ENCODE assay signal across 8 mouse cellular contexts in the genomic region with DNA sequence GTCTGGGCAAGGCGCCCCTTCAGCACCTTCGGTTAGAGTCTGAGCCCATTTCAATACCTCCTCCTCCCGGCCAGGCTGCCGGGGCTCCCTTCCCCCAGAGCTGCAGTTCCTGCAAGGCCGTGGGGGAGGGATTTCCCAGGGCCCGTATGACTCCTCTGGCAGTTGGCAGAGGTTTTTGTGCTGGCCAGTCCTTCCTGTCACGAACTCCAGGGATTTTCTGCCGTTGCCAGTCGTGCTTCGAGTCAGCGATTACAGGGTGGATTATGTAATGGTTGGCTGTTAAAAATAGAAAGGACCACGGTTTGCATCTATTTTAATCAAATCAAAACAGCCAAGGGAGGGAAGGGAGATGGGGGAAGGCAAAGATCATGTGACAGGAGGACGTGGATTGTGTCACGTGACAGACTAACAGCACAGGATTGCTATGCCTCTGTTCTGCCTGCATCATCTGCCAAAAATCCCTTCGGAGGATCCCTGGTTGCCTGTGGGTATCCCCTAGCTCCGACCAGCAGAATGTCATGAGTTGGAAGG. TPM values are rescaled to one million over a fixed set of nuclear protein-coding genes. Genes with fewer than 3 reads are reported as not detected.
DNase-seq lines count a peak whose midpoint lies in the region; ATAC-seq and TF ChIP-seq lines count a peak whose summit lies in the region.

No protein-coding gene starts in this region.

- TF ChIP-seq EP300 in heart, postnatal 0 days (IDR thresholded peaks at IDR 0.05; ENCODE audit: low read depth) = peak; percentile 98

- peak; percentile 85 for DNase-seq in cerebellum, adult 11 months
- peak; percentile 100 for DNase-seq in heart, postnatal 0 days (ENCODE audit: low spot score)
- peak; percentile 86 to 97 for DNase-seq in kidney, postnatal 25 days
- peak; percentile 29 for DNase-seq in liver, embryonic 13.5 days
- peak; percentile 64 for DNase-seq in naive thymus-derived CD4-positive, alpha-beta T cell, adult 2 months (ENCODE audit: low read depth)

- peaks cover 6% of the 10 kb centered on the region; the same call in 1 of the 2 replicates for H3K27me3 ChIP-seq in E14TG2a.4 (ENCODE audit: insufficient read depth, low read length)
- H3K27me3 ChIP-seq in forebrain, embryonic 13.5 days = no peaks in the 10 kb centered on the region
- no peaks in the 10 kb centered on the region for H3K27me3 ChIP-seq in heart, postnatal 0 days (ENCODE audit: control insufficient read depth, insufficient read depth, low read length)
- H3K27me3 ChIP-seq in liver, embryonic 13.5 days = peaks cover 3% of the 10 kb centered on the region; the same call in 1 of the 2 replicates
- no peaks in the 10 kb centered on the region for H3K27me3 ChIP-seq in stomach, embryonic 16.5 days (ENCODE audit: control insufficient read depth, insufficient read depth, low read length)

- no peaks in the 10 kb centered on the region for H3K36me3 ChIP-seq in E14TG2a.4 (ENCODE audit: insufficient read depth, low read length)
- H3K36me3 ChIP-seq in forebrain, embryonic 13.5 days (ENCODE audit: poor library complexity, severe bottlenecking) = no peaks in the 10 kb centered on the region
- no peaks in the 10 kb centered on the region for H3K36me3 ChIP-seq in heart, postnatal 0 days (replicated peaks; ENCODE audit: control insufficient read depth, insufficient read depth, low read length)
- H3K36me3 ChIP-seq in liver, embryonic 13.5 days = no peaks in the 10 kb centered on the region
- H3K36me3 ChIP-seq in stomach, embryonic 16.5 days (ENCODE audit: control insufficient read depth, insufficient read depth, low read length) = no peaks in the 10 kb centered on the region

- H3K4me1 ChIP-seq in E14TG2a.4 (replicated peaks; ENCODE audit: low read depth, low read length) = peaks cover 56% of the 10 kb centered on the region
- H3K4me1 ChIP-seq in forebrain, embryonic 13.5 days = peaks cover 18% of the 10 kb centered on the region
- H3K4me1 ChIP-seq in heart, postnatal 0 days (ENCODE audit: control insufficient read depth, insufficient read depth) = peaks cover 29% of the 10 kb centered on the region
- H3K4me1 ChIP-seq in liver, embryonic 13.5 days (replicated peaks) = peaks cover 32% of the 10 kb centered on the region
- H3K4me1 ChIP-seq in stomach, embryonic 16.5 days (ENCODE audit: control insufficient read depth, insufficient read depth, low read length) = peaks cover 18% of the 10 kb centered on the region

- H3K4me2 ChIP-seq in forebrain, embryonic 13.5 days = peak overlapping the region; percentile 66
- H3K4me2 ChIP-seq in heart, postnatal 0 days (ENCODE audit: low read depth, low read length) = peak overlapping the region; percentile 60
- peak overlapping the region; percentile 53 for H3K4me2 ChIP-seq in liver, embryonic 13.5 days
- H3K4me2 ChIP-seq in stomach, embryonic 16.5 days (ENCODE audit: low read depth, low read length) = peak overlapping the region; percentile 63

- no peaks in the 10 kb centered on the region for H3K9me3 ChIP-seq in E14TG2a.4 (ENCODE audit: low read length)
- H3K9me3 ChIP-seq in forebrain, embryonic 13.5 days (replicated peaks) = no peaks in the 10 kb centered on the region
- H3K9me3 ChIP-seq in heart, postnatal 0 days (replicated peaks; ENCODE audit: control insufficient read depth, low read length) = no peaks in the 10 kb centered on the region
- H3K9me3 ChIP-seq in liver, embryonic 13.5 days (replicated peaks) = no peaks in the 10 kb centered on the region
- no peaks in the 10 kb centered on the region for H3K9me3 ChIP-seq in stomach, embryonic 16.5 days (replicated peaks; ENCODE audit: control insufficient read depth, low read length)

- no peak for TF ChIP-seq CTCF in E14TG2a.4 (conservative IDR thresholded peaks at IDR 0.05; ENCODE audit: low read length)
- TF ChIP-seq CTCF in heart, postnatal 0 days (IDR thresholded peaks at IDR 0.05; ENCODE audit: low read depth) = no peak

- peak overlapping the region; percentile 70 for H3K4me3 ChIP-seq in E14TG2a.4 (replicated peaks; ENCODE audit: low read length)
- H3K4me3 ChIP-seq in forebrain, embryonic 13.5 days = peak overlapping the region; percentile 35
- peak overlapping the region; percentile 35 for H3K4me3 ChIP-seq in heart, postnatal 0 days (ENCODE audit: low read depth, low read length)
- peak overlapping the region; percentile 24 for H3K4me3 ChIP-seq in liver, embryonic 13.5 days (replicated peaks)
- peak overlapping the region; percentile 37 for H3K4me3 ChIP-seq in stomach, embryonic 16.5 days (replicated peaks; ENCODE audit: low read length)

- peak; percentile 93 for ATAC-seq in forebrain, embryonic 13.5 days
- peak; percentile 94 for ATAC-seq in heart, postnatal 0 days (ENCODE audit: insufficient read depth, low read depth)
- peak; percentile 48 for ATAC-seq in liver, embryonic 13.5 days (ENCODE audit: low read depth)
- peak; percentile 89 for ATAC-seq in stomach, embryonic 16.5 days (ENCODE audit: insufficient read depth, low FRiP score)

- 8% methylated on average over 16 of the region's 16 CpGs for WGBS in forebrain, embryonic 13.5 days
- 1% methylated on average over 16 of the region's 16 CpGs for WGBS in heart, postnatal 0 days
- 12% methylated on average over 16 of the region's 16 CpGs for whole genome bisulfite sequencing in liver, embryonic 13.5 days (ENCODE audit: insufficient replicate concordance)
- 7% methylated on average over 16 of the region's 16 CpGs for WGBS in stomach, embryonic 16.5 days

- H3K9ac ChIP-seq in forebrain, embryonic 13.5 days = peak overlapping the region; percentile 70
- H3K9ac ChIP-seq in heart, postnatal 0 days (replicated peaks; ENCODE audit: low read depth, low read length) = peak overlapping the region; percentile 44
- H3K9ac ChIP-seq in liver, embryonic 13.5 days = peak overlapping the region; percentile 49
- peak overlapping the region; percentile 64 for H3K9ac ChIP-seq in stomach, embryonic 16.5 days (ENCODE audit: low read length)

- peak overlapping the region; percentile 94 for H3K27ac ChIP-seq in forebrain, embryonic 13.5 days
- peak overlapping the region; percentile 92 for H3K27ac ChIP-seq in heart, postnatal 0 days (ENCODE audit: low read depth)
- H3K27ac ChIP-seq in liver, embryonic 13.5 days = peak overlapping the region; percentile 61
- H3K27ac ChIP-seq in stomach, embryonic 16.5 days (ENCODE audit: low read length) = peak overlapping the region; percentile 95

RNA-seq across cellular contexts. Expression of a gene that starts 42.8 kb away (rescaled TPM):
- polyA plus RNA-seq in forebrain, embryonic 13.5 days (2015; fragmentation: Nextera tagmentation; extraction: Ambion mirVana) = 0.45 and 0.67 TPM in 2 replicates
- 0.38 and 3.1 TPM in 2 replicates for total RNA-seq in heart, postnatal 0 days (2014; rRNA removed; ENCODE audit: low replicate concordance)
- 0.32 and 0.36 TPM in 2 replicates for polyA plus RNA-seq in heart, postnatal 0 days (2015; fragmentation: Nextera tagmentation; extraction: Ambion mirVana)
- polyA plus RNA-seq in liver, embryonic 13.5 days (2015; fragmentation: Nextera tagmentation; extraction: Ambion mirVana) = 0.25 and 0.29 TPM in 2 replicates
- polyA plus RNA-seq in stomach, embryonic 16.5 days (2015; fragmentation: Nextera tagmentation; extraction: Ambion mirVana) = 360 and 682 TPM in 2 replicates

RNA-seq across cellular contexts. Expression of a gene that starts 59.0 kb away (rescaled TPM):
- 204 and 245 TPM in 2 replicates for polyA plus RNA-seq in forebrain, embryonic 13.5 days (2015; fragmentation: Nextera tagmentation; extraction: Ambion mirVana)
- total RNA-seq in heart, postnatal 0 days (2014; rRNA removed; ENCODE audit: low replicate concordance) = 46.2 and 55.2 TPM in 2 replicates
- 276 and 285 TPM in 2 replicates for polyA plus RNA-seq in heart, postnatal 0 days (2015; fragmentation: Nextera tagmentation; extraction: Ambion mirVana)
- 327 and 339 TPM in 2 replicates for polyA plus RNA-seq in liver, embryonic 13.5 days (2015; fragmentation: Nextera tagmentation; extraction: Ambion mirVana)
- 177 and 197 TPM in 2 replicates for polyA plus RNA-seq in stomach, embryonic 16.5 days (2015; fragmentation: Nextera tagmentation; extraction: Ambion mirVana)

Comparison
In these comparisons a context has a peak if more than half of its experiments do, and no peak if none do; other contexts are left out.
1. Peak in every context shown above with its lines: DNase-seq, ATAC-seq, H3K4me3 ChIP-seq and H3K27ac ChIP-seq.
2. DNase-seq: peak in every context shown above with its lines; median percentile 100 in heart, postnatal 0 days; 92 in kidney, postnatal 25 days; 85 in cerebellum, adult 11 months; 64 in naive thymus-derived CD4-positive, alpha-beta T cell, adult 2 months; 29 in liver, embryonic 13.5 days.
3. RNA of a gene that starts 42.8 kb away (polyA plus RNA-seq): 360 to 682 TPM in stomach, embryonic 16.5 days; 0.45 to 0.67 TPM in forebrain, embryonic 13.5 days, 0.32 to 0.36 TPM in heart, postnatal 0 days and 0.25 to 0.29 TPM in liver, embryonic 13.5 days; every median in the first group is over 100 times any median in the second.